Mouse (Mus musculus): Measurements from ENCODE around the gene Mybphl. TPM values are rescaled to one million over a fixed set of nuclear protein-coding genes. Genes with fewer than 3 reads are reported as not detected.

Gene Mybphl
- total RNA-seq, 2 experiments from 2014 or later = not detected

DNA sequence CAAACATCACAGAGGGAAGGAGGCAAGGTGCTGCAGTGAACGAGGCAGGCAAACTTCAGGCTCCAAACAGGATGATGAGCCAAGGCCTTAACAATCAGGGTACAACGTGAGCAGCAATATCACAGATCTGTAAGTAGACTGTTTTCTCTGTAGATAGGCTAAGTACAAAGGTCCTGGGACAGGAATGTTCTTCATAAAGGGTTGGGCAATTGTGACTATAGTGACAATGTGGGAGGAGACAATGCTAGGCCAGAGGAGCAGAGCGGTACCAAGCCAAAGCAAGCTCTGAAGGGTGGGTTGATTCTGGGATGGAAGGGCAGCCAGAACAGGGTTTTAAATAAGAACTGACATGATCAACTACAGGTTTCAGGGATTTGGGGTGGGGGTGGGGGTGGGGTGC is 3.1 kb downstream of the Mybphl start:
- no peak for ATAC-seq (replicated peaks; ENCODE audit: low FRiP score, poor library complexity, severe bottlenecking)

DNA sequence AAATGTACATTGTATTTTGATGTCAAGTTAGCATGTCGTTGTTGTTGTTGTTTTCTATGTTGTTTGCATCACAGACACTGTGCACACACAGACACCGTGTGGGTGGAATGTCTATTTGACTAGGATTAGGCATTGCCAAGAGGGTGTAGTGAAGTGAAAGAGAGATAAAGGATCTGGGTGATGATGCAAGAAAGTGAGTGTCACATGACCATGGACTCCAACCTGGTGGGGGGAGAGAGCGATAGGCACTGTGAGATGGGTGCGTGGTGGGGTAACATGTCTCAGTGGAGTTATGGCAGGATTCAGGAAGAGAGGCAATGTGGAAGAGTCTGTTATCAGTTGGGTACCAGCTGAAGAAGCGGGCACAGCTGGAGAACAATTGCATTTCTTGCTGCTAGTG is 4.0 kb downstream of the Mybphl start:
- ATAC-seq (replicated peaks; ENCODE audit: low FRiP score, poor library complexity, severe bottlenecking) = no peak

DNA sequence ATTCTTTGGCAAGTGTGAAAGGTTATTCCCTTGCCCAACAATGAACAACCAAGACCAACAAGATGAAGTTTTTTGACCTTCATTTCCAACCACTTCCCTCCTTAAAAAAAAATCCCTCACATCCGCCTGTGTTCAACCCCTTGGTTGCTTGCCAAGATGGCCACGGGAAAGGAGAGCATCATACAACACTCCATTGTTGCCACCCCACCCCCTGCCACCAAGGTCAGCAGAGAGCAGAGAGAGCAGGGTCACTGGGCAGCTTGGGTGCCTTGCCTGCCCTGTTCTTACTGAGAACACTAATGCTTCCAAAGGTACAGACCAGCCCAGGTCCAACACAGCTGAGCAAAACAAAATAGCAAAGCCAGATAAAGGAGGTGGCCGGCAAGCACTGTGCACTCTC is 7.6 kb downstream of the Mybphl start:
- no peak for ATAC-seq (replicated peaks; ENCODE audit: low FRiP score, poor library complexity, severe bottlenecking)

DNA sequence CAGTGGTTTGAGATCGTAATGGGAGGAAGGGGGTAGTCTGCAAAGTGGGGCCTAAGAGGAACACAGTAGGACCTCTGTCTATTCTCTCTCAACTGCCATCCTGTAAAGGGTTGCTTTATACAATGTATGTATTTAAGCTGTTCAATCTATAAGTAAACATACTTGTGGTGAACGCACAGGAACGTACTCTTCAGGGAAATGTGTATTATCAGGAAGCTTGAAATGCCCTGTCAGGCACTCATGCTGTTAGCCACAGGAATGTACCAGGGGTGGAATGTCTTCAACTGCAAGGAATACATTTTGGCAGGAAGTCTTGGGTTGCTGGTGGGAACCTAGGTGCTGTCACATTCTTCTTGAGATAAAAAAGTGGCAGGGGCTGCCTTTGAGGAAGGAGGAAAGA is 8.0 kb downstream of the Mybphl start:
- no peak for ATAC-seq (replicated peaks; ENCODE audit: low FRiP score, poor library complexity, severe bottlenecking)

DNA sequence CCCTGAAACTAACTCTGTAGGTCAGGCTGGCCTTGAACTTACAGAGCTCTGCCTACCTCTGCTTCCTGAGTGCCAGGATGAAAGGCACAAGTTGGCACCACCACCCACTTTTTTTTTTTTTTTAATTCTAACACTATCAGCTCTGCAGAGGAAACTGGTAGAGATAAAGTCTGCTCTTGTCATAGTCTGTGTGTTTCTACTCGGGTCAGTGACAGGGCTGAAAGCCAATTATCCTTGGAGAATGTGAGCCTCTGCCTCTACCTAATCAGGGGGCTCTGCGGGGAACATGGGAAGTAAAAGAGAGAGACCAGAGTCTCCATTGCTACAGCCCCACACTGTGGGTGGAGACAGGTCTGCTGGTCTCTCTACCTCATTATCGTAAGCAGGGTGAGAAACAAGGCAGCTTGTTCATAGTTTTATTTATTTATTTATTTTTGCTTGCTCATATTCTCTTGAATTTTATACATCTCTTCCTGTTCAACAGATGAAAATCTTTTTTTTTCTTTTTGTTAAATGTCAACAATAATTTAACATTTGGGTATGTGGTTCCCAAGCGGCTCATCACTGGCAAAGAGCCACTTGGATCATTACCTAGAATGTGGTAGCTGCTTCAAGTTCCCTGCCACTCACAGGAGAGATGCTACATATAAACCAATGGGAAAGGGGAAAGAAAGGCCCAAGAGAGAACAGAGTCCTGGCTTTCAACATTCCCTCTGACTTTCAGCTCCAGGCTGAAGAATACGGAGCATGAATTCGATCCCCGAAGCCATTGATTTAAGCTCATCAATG is 14.4 kb downstream of the Mybphl start:
- no peak for ATAC-seq (replicated peaks; ENCODE audit: low FRiP score, poor library complexity, severe bottlenecking)

DNA sequence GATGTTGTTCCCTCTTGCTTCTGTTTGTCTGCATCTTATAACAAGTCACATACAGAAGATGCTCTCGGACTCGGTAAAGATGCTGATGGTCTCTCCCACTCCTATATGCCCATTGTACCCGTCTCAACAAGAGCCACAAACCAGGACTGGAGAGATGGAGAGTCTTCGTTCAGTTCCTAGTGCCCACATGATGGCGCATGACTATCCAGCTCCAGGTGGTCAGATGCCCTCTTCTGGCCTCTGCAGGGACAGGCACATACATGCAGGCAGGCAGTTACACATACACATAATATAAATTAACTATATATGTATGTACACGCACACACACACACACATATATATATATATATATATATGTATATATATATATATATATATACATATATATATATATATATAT is 16.0 kb downstream of the Mybphl start:
- ATAC-seq (replicated peaks; ENCODE audit: low FRiP score, poor library complexity, severe bottlenecking) = no peak

DNA sequence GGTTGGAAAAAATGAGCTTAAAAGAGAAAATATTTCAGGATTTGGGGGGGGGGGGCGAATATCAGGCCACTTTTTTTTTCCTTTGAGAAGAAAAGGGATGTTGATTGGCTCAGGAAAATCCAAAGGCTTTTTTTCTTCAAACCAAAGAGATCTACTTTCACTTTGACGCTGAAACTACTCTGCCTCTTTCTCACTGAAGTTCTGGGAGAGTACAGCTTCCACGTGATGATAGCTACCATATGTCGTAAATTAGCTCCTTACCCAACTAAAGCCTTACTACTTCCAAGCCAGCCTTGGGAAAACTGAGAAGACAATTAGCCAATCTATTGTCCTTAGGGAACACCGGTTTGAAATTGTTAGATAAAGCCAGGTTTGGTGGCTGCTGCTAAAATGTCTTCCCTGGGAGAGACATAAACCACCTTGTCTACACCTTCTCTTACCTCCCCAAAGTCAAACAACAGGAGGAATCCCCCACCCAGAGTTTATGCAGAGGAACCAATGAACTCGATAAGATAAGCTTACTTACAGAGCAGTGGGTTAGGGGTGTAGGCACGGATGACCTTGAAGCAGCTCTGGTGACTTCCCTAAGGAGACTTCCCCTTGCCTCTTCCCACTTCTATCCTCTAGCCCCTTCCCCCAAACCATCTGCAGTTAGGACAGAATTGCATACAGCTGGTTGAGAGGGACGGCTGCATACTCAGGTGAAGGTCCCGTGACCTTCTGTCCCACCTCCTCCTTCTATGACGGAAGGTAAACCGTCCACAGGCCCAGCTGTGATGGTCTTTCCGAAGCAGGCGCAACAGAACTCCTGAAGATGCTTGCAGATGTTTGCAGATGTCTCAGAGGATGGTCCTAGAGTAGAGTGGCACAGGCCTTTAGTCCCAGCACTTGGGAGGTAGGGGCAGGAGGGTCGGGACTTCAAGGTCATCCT is 17.5 kb downstream of the Mybphl start:
- ATAC-seq (replicated peaks; ENCODE audit: low FRiP score, poor library complexity, severe bottlenecking) = no peak

DNA sequence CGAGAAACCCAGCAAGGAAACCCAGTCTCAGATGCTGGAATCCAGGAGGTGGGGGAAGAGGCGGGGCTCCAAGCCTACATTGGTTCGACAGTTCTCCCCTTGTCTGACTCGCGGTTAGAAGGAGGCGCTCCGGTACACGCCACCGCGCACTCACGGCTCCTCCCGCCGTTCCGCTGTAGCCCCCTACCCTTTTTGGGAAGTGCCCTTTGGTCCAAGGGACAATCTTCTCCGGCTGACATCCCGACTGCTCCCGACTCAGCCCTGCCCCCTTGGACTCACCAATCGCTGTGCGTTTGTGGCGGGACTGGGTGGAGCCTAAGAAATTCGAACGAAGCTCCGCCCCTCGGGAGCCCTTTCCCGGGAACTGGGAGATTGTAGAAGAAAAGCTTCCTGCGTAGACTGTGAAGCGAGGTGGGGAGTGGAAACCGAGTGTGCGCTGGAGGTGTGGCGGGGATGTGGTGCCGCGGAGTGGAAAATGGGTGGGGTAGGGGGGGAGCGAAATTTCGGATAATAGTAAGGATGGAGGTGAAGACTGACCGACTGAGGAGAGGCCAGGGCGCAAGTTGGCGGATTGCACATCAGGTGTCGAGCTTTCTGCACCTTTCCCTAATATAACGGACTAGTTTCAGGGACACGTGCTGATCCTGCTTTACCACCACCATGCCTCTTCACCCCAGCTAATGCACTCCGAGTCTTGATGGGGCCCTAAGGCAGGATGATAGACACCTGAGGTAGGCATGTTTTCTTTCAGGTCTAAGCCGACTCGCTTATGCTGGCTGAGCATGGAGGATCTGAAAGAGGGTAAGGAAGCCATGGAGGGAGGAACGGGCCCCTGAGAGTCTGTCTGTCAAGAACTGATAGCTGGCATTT is 19.0 kb downstream of the Mybphl start, which contains the start of gene Psrc1:
Psrc1 (plus strand) TSS at position 355 of the 870 bp plus-strand sequence.
- ATAC-seq (replicated peaks; ENCODE audit: low FRiP score, poor library complexity, severe bottlenecking) = peak; percentile 91

DNA sequence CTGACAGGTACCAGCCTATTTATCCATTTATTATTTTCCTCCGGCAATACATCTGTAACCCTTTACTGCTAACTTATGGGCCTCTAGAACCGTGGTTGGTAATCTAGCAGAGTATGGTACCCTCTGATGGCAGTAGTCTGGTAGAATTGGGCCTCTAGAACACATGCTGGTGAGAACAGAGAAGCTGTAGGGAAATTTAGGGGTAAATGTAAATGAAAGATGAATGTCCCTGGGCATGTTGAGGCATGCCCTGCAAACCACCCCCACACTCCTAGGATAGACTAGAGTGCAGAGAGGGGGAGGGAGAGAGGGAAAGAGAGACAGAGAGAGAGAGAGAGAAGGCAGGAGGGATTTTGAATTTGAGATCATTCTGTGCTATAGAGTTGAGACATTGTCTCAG is 19.7 kb downstream of the Mybphl start:
- ATAC-seq (replicated peaks; ENCODE audit: low FRiP score, poor library complexity, severe bottlenecking) = no peak

DNA sequence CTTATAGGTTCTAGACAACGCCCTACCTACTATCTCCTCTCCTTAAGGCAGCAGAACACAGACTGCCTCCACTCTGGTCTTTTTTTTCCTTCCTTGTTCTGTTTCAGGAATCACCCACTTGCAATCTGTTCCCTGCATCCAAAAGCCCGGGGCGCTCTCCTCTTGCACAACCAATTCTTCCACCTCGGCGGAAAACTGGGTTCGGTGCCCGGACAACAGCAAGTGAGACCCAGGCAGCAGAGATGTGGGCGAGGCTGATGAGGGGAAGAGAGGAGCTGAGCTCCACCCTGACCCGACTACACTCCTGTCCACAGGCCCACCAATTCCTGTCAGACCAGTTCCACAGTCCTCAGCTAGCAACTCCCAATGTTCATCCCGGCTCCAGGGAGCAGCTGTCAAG is 21.5 kb downstream of the Mybphl start:
- no peak for ATAC-seq (replicated peaks; ENCODE audit: low FRiP score, poor library complexity, severe bottlenecking)

DNA sequence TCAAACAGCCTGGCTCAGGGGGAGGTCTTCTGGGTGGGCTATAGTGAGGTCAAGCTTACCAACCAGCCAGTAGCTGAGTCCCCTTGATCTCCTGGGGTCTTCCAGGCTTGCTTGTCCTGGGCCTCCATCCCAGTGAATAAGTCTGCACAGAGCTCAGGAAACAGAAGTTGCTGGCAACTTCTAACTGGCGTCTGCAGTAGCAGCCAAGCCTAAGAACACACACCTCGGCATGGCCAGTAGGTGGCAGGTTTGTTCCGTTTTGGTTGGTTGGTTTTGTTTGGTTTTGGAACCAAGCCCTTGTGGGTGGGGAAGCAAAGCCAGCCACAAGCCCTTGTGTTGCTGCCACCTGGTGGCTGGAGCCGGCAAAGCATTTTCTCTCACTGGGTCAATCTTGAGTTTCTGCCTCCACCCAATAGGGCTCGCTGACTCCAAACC is 24.4 kb downstream of the Mybphl start:
- ATAC-seq (replicated peaks; ENCODE audit: low FRiP score, poor library complexity, severe bottlenecking) = peak; percentile 89

DNA sequence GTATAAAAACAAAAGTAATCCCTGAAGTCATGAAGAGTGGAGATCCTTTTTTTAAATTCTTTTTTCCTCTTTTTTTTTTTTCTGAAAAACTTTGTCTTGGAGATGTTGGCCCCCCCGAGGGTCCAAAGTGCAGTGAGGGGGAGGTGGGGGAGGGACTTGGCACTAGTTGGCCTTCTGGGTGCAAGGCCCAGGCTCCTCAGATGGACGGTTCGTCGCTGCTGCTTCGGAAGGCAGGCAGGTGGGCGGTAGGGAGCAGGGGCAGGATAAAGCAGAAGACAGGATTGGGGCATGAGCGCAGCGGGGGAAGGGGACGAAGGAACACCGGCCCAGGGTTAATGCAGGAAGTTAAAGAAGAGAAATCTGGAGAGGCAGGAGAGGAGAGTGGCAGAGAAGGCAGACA is 27.6 kb downstream of the Mybphl start:
- no peak for ATAC-seq (replicated peaks; ENCODE audit: low FRiP score, poor library complexity, severe bottlenecking)

DNA sequence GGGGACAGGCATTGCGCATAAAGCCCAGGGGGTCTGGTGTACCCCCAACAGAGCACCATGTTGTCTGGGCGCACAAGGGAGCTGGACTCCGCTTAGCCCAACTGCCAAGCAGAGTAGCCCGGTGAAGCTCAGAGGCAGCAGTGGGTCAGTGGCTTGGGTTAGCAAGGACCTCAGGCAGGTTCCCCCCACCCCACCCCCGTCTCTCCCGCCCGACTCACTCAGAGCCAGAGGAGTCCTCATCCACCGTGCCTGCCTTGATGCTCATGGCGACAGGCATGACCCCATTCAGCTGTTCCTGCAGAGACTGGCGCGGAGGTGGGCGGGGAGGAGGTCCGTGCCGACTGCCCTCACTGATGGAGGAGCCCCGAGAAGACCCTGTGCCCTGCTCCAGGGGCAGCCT is 28.1 kb downstream of the Mybphl start:
- no peak for ATAC-seq (replicated peaks; ENCODE audit: low FRiP score, poor library complexity, severe bottlenecking)

DNA sequence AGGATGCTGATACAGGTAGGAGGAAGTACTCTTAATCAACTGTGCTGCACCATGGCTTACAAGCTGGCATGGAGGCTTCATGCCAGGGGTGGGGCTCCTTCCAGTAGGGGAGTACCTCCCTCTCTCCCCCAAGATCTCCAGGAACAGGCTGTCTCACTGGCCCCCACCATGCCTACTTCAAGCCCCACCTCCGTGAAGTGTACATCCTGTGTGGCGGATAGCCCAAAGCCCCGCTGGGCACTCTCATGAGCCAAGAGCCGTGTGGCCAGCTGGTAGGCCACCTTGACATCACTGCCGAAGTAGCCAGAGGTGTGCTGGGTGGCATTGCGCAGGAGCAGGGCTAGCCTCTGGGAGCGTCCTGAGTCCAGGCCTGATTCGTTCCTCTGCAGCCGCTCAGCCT is 33.6 kb downstream of the Mybphl start:
- no peak for ATAC-seq (replicated peaks; ENCODE audit: low FRiP score, poor library complexity, severe bottlenecking)

DNA sequence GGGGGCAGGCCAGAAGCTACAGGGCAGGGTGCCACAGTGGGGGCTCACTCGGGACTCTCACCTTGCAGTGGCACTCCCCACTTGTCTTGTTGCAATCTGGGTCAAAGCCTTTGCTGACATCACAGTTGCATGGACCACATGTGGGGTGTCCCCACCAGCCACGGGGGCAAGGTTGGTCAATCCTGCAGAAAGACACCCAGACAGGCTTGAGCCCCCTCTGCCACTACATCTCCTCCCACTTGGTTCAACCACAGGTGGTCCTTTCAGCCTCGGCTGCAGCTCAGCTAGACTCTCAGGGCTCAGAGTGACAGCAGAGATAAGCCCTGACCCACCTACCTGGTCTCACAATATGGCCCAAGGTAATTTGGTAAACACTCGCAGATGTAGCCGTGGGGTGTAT is 35.7 kb downstream of the Mybphl start:
- no peak for ATAC-seq (replicated peaks; ENCODE audit: low FRiP score, poor library complexity, severe bottlenecking)

DNA sequence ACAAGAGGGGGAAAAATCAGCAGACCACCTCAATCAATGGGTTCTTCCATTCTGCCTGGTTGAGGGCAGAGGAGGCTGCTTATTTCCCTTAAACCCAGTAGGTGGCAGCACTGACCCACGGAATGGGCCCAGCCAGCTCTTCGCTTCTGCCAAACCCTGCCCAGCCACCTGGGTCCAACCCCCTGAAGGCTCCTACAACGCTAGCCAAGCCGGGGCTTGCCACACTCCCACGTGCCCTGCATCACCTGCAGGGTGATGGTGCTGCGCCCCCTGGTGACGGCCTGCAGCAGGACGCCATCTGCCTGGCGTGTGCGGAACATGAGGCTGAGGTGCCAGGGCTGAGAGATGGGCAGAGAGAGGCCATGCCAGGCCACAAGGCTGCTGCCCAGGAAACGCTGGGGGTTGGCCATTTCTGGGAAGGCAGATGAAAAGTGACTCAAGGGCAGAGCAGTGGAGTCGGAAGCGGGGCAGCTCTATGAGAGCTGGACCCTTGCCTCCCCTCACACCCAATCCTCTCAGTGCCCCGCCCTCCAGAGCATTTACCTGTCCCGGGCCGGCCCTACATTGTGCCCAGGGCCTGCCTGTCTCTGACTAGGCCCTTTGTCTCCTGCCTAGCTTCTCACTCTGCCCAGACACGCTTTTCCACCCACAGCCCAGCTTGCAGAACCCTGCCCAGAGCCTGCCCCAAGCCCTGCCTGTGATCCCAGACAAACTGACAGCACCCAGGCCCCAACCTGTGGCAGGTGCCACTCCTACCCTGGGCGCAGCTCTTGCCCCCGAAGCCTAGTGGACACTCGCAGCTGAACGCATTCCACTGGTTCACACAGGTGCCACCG is 37.2 kb downstream of the Mybphl start:
- ATAC-seq (replicated peaks; ENCODE audit: low FRiP score, poor library complexity, severe bottlenecking) = peak; percentile 78

DNA sequence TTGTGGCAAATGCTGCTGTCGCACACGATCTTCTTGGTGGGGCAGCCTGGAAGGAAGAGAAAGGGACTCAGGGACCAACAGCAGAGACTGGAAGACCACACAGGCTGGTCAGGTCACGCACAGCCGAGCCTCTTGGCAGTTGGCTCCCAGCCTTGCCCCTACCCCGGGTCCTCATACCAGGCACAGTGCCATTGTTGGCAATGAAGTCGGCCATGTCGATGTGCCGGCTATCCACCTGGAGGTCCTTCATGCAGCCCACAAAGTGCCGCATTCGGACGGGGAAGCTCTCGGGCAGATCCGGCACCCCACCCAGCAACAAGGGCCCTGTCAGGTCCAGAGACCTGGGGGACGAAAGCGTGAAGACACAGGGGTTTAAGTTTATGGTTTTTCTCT is 37.8 kb downstream of the Mybphl start:
- no peak for ATAC-seq (replicated peaks; ENCODE audit: low FRiP score, poor library complexity, severe bottlenecking)

DNA sequence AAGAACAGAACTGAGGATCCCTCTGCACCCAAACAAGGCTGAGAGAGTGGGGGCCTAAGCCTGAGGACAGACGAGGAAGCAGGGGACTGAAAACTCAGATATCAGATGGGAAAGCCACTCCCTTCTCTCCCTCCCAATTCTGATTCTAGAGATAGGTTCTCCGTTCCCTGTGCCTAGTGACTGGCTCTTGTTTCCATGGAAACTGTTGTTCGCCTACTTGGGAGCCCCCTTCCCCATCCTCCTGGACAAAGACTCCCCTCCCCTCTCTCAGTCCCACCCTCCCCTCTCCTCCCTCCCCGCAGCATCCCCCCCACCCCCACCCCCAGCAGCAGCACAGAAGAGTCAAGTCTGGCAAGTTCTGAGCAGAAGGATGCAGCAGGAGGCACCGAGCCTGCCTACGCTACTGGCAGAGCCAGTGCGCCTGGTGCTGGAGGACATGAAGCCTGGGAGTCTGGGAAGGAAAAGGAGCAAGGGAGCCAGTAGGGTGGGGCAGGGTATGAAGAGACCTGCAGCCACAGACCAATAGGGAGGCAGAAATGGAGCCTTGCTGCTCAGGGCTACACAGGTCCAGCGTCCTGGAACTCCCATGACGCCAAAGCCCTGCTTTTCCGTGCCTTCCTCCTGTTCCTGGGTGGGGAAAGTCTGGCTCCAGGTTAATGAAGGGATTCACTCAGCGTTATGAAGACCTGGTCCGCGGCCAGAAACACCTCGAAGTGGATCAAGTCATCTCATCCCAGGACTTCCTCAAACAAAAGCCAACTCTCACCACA is 41.0 kb downstream of the Mybphl start:
- no peak for ATAC-seq (replicated peaks; ENCODE audit: low FRiP score, poor library complexity, severe bottlenecking)
